ENCODE assay signal across 9 mouse cellular contexts in the genomic region with DNA sequence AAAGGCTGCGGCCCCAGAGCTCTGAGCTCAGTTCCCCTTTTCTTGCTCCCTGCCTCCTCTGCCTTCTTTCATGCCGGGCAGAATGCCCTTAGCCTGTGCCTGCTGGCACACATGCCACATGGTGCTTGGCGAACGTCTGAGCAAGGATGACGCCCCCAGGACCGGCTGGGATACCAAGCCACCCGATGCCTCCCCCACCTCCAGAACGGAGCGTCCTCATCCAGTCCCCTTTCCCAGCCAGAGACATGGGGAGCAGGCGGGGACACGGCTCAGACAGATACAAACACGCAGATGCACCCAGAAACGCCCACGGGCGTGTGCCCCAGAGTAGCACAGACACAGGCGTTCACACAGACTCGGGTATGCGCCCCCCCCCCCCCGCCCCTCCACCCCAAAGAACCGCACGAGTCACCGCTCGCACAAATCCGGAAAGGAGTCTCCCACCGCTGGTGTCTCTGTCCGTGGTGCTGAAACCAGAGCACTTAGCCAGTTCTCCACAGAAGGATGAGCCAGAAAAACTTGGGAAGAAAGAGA. TPM values are rescaled to one million over a fixed set of nuclear protein-coding genes. Genes with fewer than 3 reads are reported as not detected.
DNase-seq lines count a peak whose midpoint lies in the region; ATAC-seq lines count a peak whose summit lies in the region.
"Had no signal": no experiment of that assay in that cellular context is flagged by ENCODE, and none has a peak within 500 bp of the region (broad histone marks: within the 10 kb centered on the region; RNA-seq: fewer than 3 reads in every experiment).

No protein-coding gene starts in this region.

- H3K4me3 ChIP-seq in heart, embryonic 15.5 days = 0 out of 2 replicates have a peak overlapping the region, but pooled peaks have one; percentile 12
- H3K4me3 ChIP-seq in midbrain, embryonic 13.5 days (replicated peaks) = 0 out of 2 replicates have a peak overlapping the region, but pooled peaks have one; percentile 6

- 3% methylated on average over 23 of the region's 26 CpGs for WGBS in heart, embryonic 15.5 days
- WGBS in midbrain, embryonic 13.5 days = 2% methylated on average over 26 of the region's 26 CpGs

- H3K9ac ChIP-seq in heart, embryonic 15.5 days = no peak overlapping the region
- 0 out of 2 replicates have a peak overlapping the region, but pooled peaks have one; percentile 10 for H3K9ac ChIP-seq in midbrain, embryonic 13.5 days (replicated peaks)

- H3K36me3 ChIP-seq in heart, embryonic 15.5 days = no peaks in the 10 kb centered on the region
- H3K36me3 ChIP-seq in midbrain, embryonic 13.5 days = no peaks in the 10 kb centered on the region

- no peaks in the 10 kb centered on the region for H3K9me3 ChIP-seq in heart, embryonic 15.5 days (replicated peaks)
- no peaks in the 10 kb centered on the region for H3K9me3 ChIP-seq in midbrain, embryonic 13.5 days

- no peak overlapping the region for H3K27ac ChIP-seq in heart, embryonic 15.5 days
- H3K27ac ChIP-seq in midbrain, embryonic 13.5 days = no peak overlapping the region

- no peaks in the 10 kb centered on the region for H3K4me1 ChIP-seq in heart, embryonic 15.5 days (replicated peaks)
- peaks cover 12% of the 10 kb centered on the region for H3K4me1 ChIP-seq in midbrain, embryonic 13.5 days (replicated peaks)

- H3K4me2 ChIP-seq in heart, embryonic 15.5 days = 0 out of 2 replicates have a peak overlapping the region, but pooled peaks have one; percentile 10
- peak overlapping the region; percentile 28 for H3K4me2 ChIP-seq in midbrain, embryonic 13.5 days (replicated peaks)

- DNase-seq in frontal cortex, adult 2 months (ENCODE audit: extremely low spot score in 1 of 2, low spot score in 1 of 2) = peak; percentile 58 to 70
- DNase-seq in frontal cortex, postnatal 25 days (ENCODE audit: low spot score in 2 of 2) = no peak
- peak; percentile 29 for DNase-seq in MEL-GATA-1-ER (ENCODE audit: extremely low read depth, low read depth)
- DNase-seq in layer of hippocampus, adult 8-10 months (ENCODE audit: low spot score in 2 of 2) = peak; percentile 84 to 89
- peak; percentile 38 for DNase-seq in thymus, postnatal 25 days

- ATAC-seq in common myeloid progenitor, adult 5-6 weeks (replicated peaks; ENCODE audit: low read depth, poor library complexity, severe bottlenecking) = peak; percentile 48
- no peak for ATAC-seq in heart, embryonic 15.5 days (replicated peaks; ENCODE audit: insufficient number of reproducible peaks, insufficient read depth, low FRiP score, low read depth)
- ATAC-seq in midbrain, embryonic 13.5 days = no peak

- peaks cover 89% of the 10 kb centered on the region for H3K27me3 ChIP-seq in heart, embryonic 15.5 days
- H3K27me3 ChIP-seq in midbrain, embryonic 13.5 days = peaks cover 91% of the 10 kb centered on the region

RNA-seq across cellular contexts. Expression of a gene that starts 15.6 kb away (rescaled TPM):
- 33.9 and 34.2 TPM in 2 replicates for polyA plus RNA-seq in frontal cortex, adult 2 months (2012; rRNA removed)
- not detected in 2 replicates for total RNA-seq in common myeloid progenitor, adult 5-6 weeks (2017)
- 0.04 TPM in 1 of 2 replicates, not detected in the other for polyA plus RNA-seq in heart, embryonic 15.5 days (2015; fragmentation: Nextera tagmentation; extraction: Ambion mirVana)
- 100 to 1,000 TPM; 124 to 133 (median 129) TPM for total RNA-seq in layer of hippocampus, adult 8-10 months (2022)
- polyA plus RNA-seq in midbrain, embryonic 13.5 days (2015; fragmentation: Nextera tagmentation; extraction: Ambion mirVana) = 6.7 and 9.3 TPM in 2 replicates
- polyA plus RNA-seq: stomach, embryonic 16.5 days had no signal

RNA-seq across cellular contexts. Expression of a gene that starts 34.3 kb away (rescaled TPM):
- 104 and 156 TPM in 2 replicates for polyA plus RNA-seq in frontal cortex, adult 2 months (2012; rRNA removed)
- not detected in 2 replicates for total RNA-seq in common myeloid progenitor, adult 5-6 weeks (2017)
- 60.9 and 62.5 TPM in 2 replicates for polyA plus RNA-seq in heart, embryonic 15.5 days (2015; fragmentation: Nextera tagmentation; extraction: Ambion mirVana)
- 10 to 100 TPM; 52.5 to 55.9 (median 53.3) TPM for total RNA-seq in layer of hippocampus, adult 8-10 months (2022)
- polyA plus RNA-seq in midbrain, embryonic 13.5 days (2015; fragmentation: Nextera tagmentation; extraction: Ambion mirVana) = 0.73 and 1.9 TPM in 2 replicates

RNA-seq across cellular contexts. Expression of a gene that starts 44.3 kb away (rescaled TPM):
- polyA plus RNA-seq in frontal cortex, adult 2 months (2012; rRNA removed) = 52.3 and 59.1 TPM in 2 replicates
- total RNA-seq in common myeloid progenitor, adult 5-6 weeks (2017) = 10.2 and 14.2 TPM in 2 replicates
- polyA plus RNA-seq in heart, embryonic 15.5 days (2015; fragmentation: Nextera tagmentation; extraction: Ambion mirVana) = 33.9 and 40.5 TPM in 2 replicates
- total RNA-seq in layer of hippocampus, adult 8-10 months (2022) = 10 to 100 TPM; 35.5 to 41.0 (median 36.5) TPM
- 44.5 and 46.9 TPM in 2 replicates for polyA plus RNA-seq in midbrain, embryonic 13.5 days (2015; fragmentation: Nextera tagmentation; extraction: Ambion mirVana)

Comparison
In these comparisons a context has a peak if more than half of its experiments do, and no peak if none do; other contexts are left out.
1. DNase-seq: peak in frontal cortex, adult 2 months (2 of 2), MEL-GATA-1-ER (single experiment), layer of hippocampus, adult 8-10 months (2 of 2) and thymus, postnatal 25 days (single experiment); none in frontal cortex, postnatal 25 days (0 of 2).
2. RNA of a gene that starts 34.3 kb away (polyA plus RNA-seq): 104 to 156 TPM in frontal cortex, adult 2 months and 60.9 to 62.5 TPM in heart, embryonic 15.5 days; 0.73 to 1.9 TPM in midbrain, embryonic 13.5 days; every median in the first group is over 10 times any median in the second.